Mouse (Mus musculus) brain, embryonic 14.5 days (tissue): ENCODE measurements around the gene Zfp36.

ENCODE experiments used
- CTCF ChIP-seq: fragments of 200-500 bp; IDR thresholded peaks from 2 replicates; pipeline ENCODE4 v1.5.1; 2012; ENCODE audit warnings: inconsistent platforms, mild to moderate bottlenecking, moderate library complexity, borderline replicate concordance; ENCODE audit not compliant: insufficient read depth, insufficient read length; ENCODE audit errors: extremely low read depth
- POLR2A ChIP-seq: fragments of 200-500 bp; IDR thresholded peaks from 2 replicates; pipeline ENCODE4 v1.6.1; 2012; ENCODE audit warnings: mild to moderate bottlenecking, inconsistent platforms, borderline replicate concordance; ENCODE audit not compliant: poor library complexity, insufficient read depth, insufficient read length, severe bottlenecking; ENCODE audit errors: extremely low read depth

DNA sequence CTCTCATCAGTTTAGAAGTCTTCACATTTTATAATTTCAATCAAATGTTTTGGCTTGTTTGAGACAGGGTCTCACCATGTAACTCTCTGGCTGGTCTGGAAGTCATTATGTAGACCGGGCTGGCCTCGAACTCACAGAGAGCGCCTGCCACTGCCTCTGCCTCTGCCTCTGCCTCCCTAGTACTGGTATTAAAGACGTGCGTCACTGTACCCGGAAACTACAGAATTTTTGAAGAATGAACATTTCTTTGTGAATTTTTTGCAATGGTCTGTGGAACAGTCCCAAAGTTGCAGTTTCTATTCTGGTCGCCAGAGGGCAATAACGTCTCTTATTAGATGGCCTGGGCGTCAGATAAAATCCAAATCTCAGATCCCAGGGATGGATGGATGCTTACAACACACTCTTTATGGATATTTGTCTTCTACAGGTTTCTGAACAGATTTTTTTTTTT lies 6.9 kb downstream of the Zfp36 start:
- TF ChIP-seq CTCF (peak; percentile 68; the same call in 1 of the 2 replicates), POLR2A (no peak)
